Mouse (Mus musculus): Measurements from ENCODE around the gene Atad2b. TPM values are rescaled to one million over a fixed set of nuclear protein-coding genes. Genes with fewer than 3 reads are reported as not detected.
A peak's percentile ranks its signal among the peaks of the same experiment; 100 is the strongest.

Atad2b gene
- total and polyA plus RNA-seq, 3 experiments = 6.9 to 10.3 (median 7.3) TPM

GRCm38 (mm10) chr12:5025226-5025861 lies 108.2 kb downstream of the Atad2b start:
- H3K4me1 ChIP-seq (ENCODE audit: control insufficient read depth in 1 of 2, insufficient read depth in 2 of 2) = no peaks in the 10 kb centered on the region; a peak in 1 of 4 replicates
- H3K4me3 ChIP-seq (replicated peaks in 1 of 3; ENCODE audit: low read depth in 2 of 3, low read length in 2 of 3, poor library complexity in 1 of 3) = no peak overlapping the region
- in situ Hi-C loops (cut with MboI; ENCODE audit: low pct_ligation_motif_present, low pct_unique_long_range_greater_than_20kb, low sequenced_read_pairs) (no loop called here), dilution Hi-C loops (cut with MboI; ENCODE audit: extremely low pct_ligation_motif_present, extremely low pct_unique_long_range_greater_than_20kb, low sequenced_read_pairs) (no loop called here)
- H3K4me2 ChIP-seq (ENCODE audit: insufficient read depth, low read depth, poor library complexity, severe bottlenecking) = no peak overlapping the region
- no peaks in the 10 kb centered on the region for H3K27me3 ChIP-seq (replicated peaks)
- no peak overlapping the region for H3K27ac ChIP-seq (ENCODE audit: insufficient read depth, low read depth)
- peaks cover 6 to 26% of the 10 kb centered on the region in 2 experiments for H3K36me3 ChIP-seq (replicated peaks in 1 of 2; ENCODE audit: control insufficient read depth in 1 of 2, insufficient read depth in 1 of 2, low read length in 1 of 2)
- H3K9ac ChIP-seq (ENCODE audit: insufficient read depth, low read depth) = no peak overlapping the region
- no peaks in the 10 kb centered on the region for H3K9me3 ChIP-seq (replicated peaks; ENCODE audit: low read length)
- TF ChIP-seq CTCF (conservative IDR thresholded peaks at IDR 0.05 in 1 of 2, IDR thresholded peaks at IDR 0.05 in 1 of 2; ENCODE audit: low read depth in 2 of 2, low read length in 2 of 2) (no peak), RCOR1 (conservative IDR thresholded peaks at IDR 0.05; ENCODE audit: low read depth, low read length) (no peak), NRF1 (IDR thresholded peaks at IDR 0.05; ENCODE audit: low read depth, low read length) (no peak), JUND (conservative IDR thresholded peaks at IDR 0.05; ENCODE audit: low read depth, low read length) (no peak), CHD2 (IDR thresholded peaks at IDR 0.05; ENCODE audit: low read length) (no peak), EP300 (IDR thresholded peaks at IDR 0.05; ENCODE audit: low read length) (no peak), RAD21 (IDR thresholded peaks at IDR 0.05; ENCODE audit: low read depth, low read length) (no peak), USF2 (conservative IDR thresholded peaks at IDR 0.05; ENCODE audit: low read depth, low read length) (no peak), ELF1 (IDR thresholded peaks at IDR 0.05; ENCODE audit: low read depth, low read length) (no peak), MEF2A (IDR thresholded peaks at IDR 0.05; ENCODE audit: borderline replicate concordance, low read depth, low read length) (no peak), ZC3H11A (IDR thresholded peaks at IDR 0.05; ENCODE audit: low read depth, low read length) (no peak), GABPA (IDR thresholded peaks at IDR 0.05; ENCODE audit: insufficient replicate concordance, low read depth, low read length) (no peak), ETS1 (conservative IDR thresholded peaks at IDR 0.05; ENCODE audit: low read depth, low read length) (no peak), BHLHE40 (IDR thresholded peaks at IDR 0.05; ENCODE audit: low read depth, low read length) (no peak)
- H3K79me2 ChIP-seq (replicated peaks; ENCODE audit: control insufficient read depth, extremely low read depth, insufficient read depth, poor library complexity, severe bottlenecking) = no peaks in the 10 kb centered on the region
- DNase-seq (ENCODE audit: extremely low read depth) = no peak

DNA sequence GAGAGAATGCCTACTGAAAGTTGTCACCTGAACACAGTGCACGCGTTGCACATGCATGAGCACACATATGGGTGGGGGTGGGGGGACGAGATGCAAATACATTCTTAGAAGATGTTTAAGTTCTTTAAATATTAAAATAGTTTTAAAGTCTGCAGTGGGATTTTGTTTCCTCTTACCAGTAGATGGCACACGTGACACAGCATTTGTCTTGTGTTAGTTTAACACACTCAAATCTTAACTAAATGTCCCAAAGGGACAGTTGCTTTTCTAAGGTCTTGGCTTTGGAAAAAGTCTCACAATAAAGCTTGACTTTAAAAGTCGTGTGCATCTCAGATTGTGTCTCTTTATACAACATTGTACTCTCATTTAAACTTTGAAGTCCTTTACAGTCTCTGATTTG lies 111.9 kb downstream of the Atad2b start:
- Histone ChIP-seq H3K9me3 (replicated peaks; ENCODE audit: low read length) (no peaks in the 10 kb centered on the region), H3K79me2 (replicated peaks; ENCODE audit: control insufficient read depth, extremely low read depth, insufficient read depth, poor library complexity, severe bottlenecking) (no peaks in the 10 kb centered on the region), H3K27ac (ENCODE audit: insufficient read depth, low read depth) (no peak overlapping the region), H3K27me3 (replicated peaks) (no peaks in the 10 kb centered on the region), H3K9ac (ENCODE audit: insufficient read depth, low read depth) (no peak overlapping the region), H3K36me3 (replicated peaks in 1 of 2; ENCODE audit: control insufficient read depth in 1 of 2, insufficient read depth in 1 of 2, low read length in 1 of 2) (peaks cover 14 to 40% of the 10 kb centered on the region in 2 experiments), H3K4me3 (replicated peaks in 1 of 3; ENCODE audit: low read depth in 2 of 3, low read length in 2 of 3, poor library complexity in 1 of 3) (no peak overlapping the region), H3K4me1 (ENCODE audit: control insufficient read depth in 1 of 2, insufficient read depth in 2 of 2) (no peaks in the 10 kb centered on the region; a peak in 1 of 4 replicates), H3K4me2 (ENCODE audit: insufficient read depth, low read depth, poor library complexity, severe bottlenecking) (no peak overlapping the region)
- TF ChIP-seq CTCF (conservative IDR thresholded peaks at IDR 0.05 in 1 of 2, IDR thresholded peaks at IDR 0.05 in 1 of 2; ENCODE audit: low read depth in 2 of 2, low read length in 2 of 2) (peak in 1 of 2 experiments; percentile 58; a peak in 2 of 4 replicates), SMC3 (IDR thresholded peaks at IDR 0.05; ENCODE audit: low read depth, low read length) (peak; percentile 14; the same call in 1 of the 2 replicates), RCOR1 (conservative IDR thresholded peaks at IDR 0.05; ENCODE audit: low read depth, low read length) (no peak), JUND (conservative IDR thresholded peaks at IDR 0.05; ENCODE audit: low read depth, low read length) (0 out of 2 replicates have a peak, but pooled peaks have one; percentile 21), RAD21 (IDR thresholded peaks at IDR 0.05; ENCODE audit: low read depth, low read length) (peak; percentile 61), IRF4 (IDR thresholded peaks at IDR 0.05; ENCODE audit: low read depth, low read length) (0 out of 2 replicates have a peak, but pooled peaks have one; percentile 35)
- in situ Hi-C loops (cut with MboI; ENCODE audit: low pct_ligation_motif_present, low pct_unique_long_range_greater_than_20kb, low sequenced_read_pairs) = no loop called here
- dilution Hi-C loops (cut with MboI; ENCODE audit: extremely low pct_ligation_motif_present, extremely low pct_unique_long_range_greater_than_20kb, low sequenced_read_pairs) = no loop called here
- DNase-seq (ENCODE audit: extremely low read depth) = peak; percentile 3
